Mouse (Mus musculus) olfactory bulb, adult 2 months (tissue): Measurements from ENCODE around the gene Inpp4a.

Experiments used
- CTCF ChIP-seq: fragments of 200-500 bp; IDR thresholded peaks from 2 replicates; pipeline ENCODE4 v1.5.1; 2012; ENCODE audit warnings: low read depth, mild to moderate bottlenecking, low read length, moderate library complexity; ENCODE audit not compliant: insufficient read depth
- POLR2A ChIP-seq: fragments of 200-500 bp; IDR thresholded peaks from 2 replicates; pipeline ENCODE4 v1.6.1; 2012; ENCODE audit warnings: mild to moderate bottlenecking, low read depth, low read length, moderate library complexity; ENCODE audit not compliant: insufficient read depth

DNA sequence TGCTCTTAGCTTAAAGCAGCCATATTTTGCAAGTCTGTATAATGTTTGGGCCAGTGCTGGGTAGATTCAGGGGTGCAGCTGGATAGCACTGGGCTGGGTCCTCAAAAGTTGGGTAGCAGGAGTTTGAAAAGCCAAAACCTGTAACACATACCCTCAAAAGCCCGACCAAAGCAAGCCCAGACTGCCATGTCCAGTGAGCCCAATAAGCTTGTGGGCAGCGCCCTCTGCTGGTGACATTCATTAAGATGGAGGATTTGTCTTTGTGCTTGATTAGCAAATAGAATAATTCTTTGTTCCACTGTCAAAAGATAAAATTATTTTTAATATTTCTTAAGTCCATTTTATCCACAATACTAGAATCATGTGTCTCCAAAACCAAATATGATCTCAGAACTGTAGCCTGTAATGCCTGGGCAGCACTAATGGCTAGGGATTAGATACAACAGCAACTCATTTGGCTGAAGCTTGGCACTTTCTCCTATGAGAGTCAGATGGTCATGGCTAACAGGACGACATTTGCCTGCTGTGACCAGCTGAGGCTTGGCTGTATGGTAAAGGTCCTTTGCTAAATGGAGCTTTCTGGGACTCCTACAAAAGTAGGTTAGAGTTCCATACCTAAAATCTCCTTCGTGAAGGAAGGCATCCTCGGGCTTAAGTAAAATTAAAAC is 48.9 kb upstream of the Inpp4a start:
- TF ChIP-seq CTCF, result peak; percentile 60
- no peak for TF ChIP-seq POLR2A
